Mouse (Mus musculus) limb, embryonic 10.5 days (tissue): ENCODE data around the gene 1700019N19Rik. TPM values are rescaled to one million over a fixed set of nuclear protein-coding genes. Genes with fewer than 3 reads are reported as not detected.

Experiments used
- DNase-seq: peaks from one replicate; pipeline ENCODE4 v3.0.0-alpha.2; 2017; ENCODE audit warnings: low spot score
- H3K27ac ChIP-seq: fragments of 300-500 bp; sonication (generic); 2 replicates; pipeline ENCODE4 v1.5.1; 2016; ENCODE audit warnings: mild to moderate bottlenecking
- H3K27me3 ChIP-seq: fragments of 300-500 bp; sonication (generic); 2 replicates; pipeline ENCODE4 v1.6.1; 2016; ENCODE audit warnings: low read depth, mild to moderate bottlenecking; ENCODE audit not compliant: poor library complexity, severe bottlenecking
- H3K36me3 ChIP-seq: fragments of 300-500 bp; sonication (generic); 2 replicates; pipeline ENCODE4 v1.6.1; 2016; ENCODE audit warnings: mild to moderate bottlenecking, moderate library complexity
- H3K4me1 ChIP-seq: fragments of 300-500 bp; sonication (generic); 2 replicates; pipeline ENCODE4 v1.6.1; 2016
- H3K4me3 ChIP-seq: fragments of 300-500 bp; sonication (generic); 2 replicates; pipeline ENCODE4 v1.5.1; 2016; ENCODE audit warnings: mild to moderate bottlenecking, moderate library complexity
- H3K9me3 ChIP-seq: fragments of 300-500 bp; sonication (generic); replicated peaks from 2 replicates; pipeline ENCODE4 v1.6.1; 2016; ENCODE audit warnings: mild to moderate bottlenecking
- WGBS: fragments of 180-500 bp; shearing (Covaris S2); methylation state at CpG from one replicate; pipeline ENCODE4 v1.1.7; 2016; 5-methylcytosine and 5-hydroxymethylcytosine counted together
- polyA plus RNA-seq: library from polyadenylated mRNA; unstranded; fragments of >200 nt; fragmentation: Nextera tagmentation; extraction: Ambion mirVana; gene quantifications from 2 replicates; pipeline ENCODE4 v1.2.1, GENCODE M21; 2016

Gene 1700019N19Rik
- polyA plus RNA-seq, 1 experiment from 2014 or later, result not detected

DNA sequence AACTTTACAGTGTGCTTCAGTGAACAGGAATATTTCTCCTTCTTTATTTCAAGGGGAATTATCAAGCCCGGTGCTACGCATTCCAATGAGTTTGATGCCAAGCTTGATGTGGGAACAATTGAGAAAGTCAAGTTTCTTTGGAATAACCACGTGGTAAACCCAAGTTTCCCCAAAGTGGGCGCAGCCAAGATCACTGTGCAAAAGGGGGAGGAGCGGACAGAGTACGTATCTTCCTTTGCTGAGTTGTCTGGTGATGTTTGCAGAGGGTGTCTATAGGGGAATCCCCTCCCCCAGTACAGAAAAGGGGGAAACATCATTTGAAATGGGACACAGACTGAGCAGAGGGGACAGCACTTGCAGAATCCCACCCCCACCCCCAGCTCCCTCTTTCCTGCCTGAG, 53.2 kb downstream of the 1700019N19Rik start:
- DNase-seq, result no peak

DNA sequence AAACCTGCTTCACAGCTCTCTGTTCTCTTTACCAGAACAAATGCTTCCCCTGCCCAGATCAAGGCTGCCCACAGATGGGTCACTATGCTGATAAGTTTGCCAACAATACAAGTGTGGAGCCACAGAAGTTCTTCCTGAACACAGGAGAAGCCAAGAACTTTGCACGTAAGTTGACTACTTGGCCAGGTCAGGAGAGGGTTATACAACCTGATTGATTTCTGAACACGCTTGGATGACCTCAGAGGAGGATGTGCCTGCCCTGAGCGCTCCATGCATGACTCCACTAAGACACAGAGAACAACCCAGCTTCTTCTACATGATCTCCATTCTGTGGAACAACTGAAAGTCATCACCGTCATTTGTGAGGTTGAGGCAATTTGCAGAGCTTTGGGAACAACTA, 56.1 kb downstream of the 1700019N19Rik start:
- DNase-seq, result no peak
- no peaks in the 10 kb centered on the region for H3K27me3 ChIP-seq
- no peak overlapping the region for H3K27ac ChIP-seq
- H3K9me3 ChIP-seq, result no peaks in the 10 kb centered on the region
- no peak overlapping the region for H3K4me3 ChIP-seq
- WGBS, result 88% methylated on average over 4 of the region's 4 CpGs
- H3K4me1 ChIP-seq, result no peaks in the 10 kb centered on the region
- H3K36me3 ChIP-seq, result no peaks in the 10 kb centered on the region

More for the DNA sequence above, 53.2 kb downstream of the 1700019N19Rik start:
- H3K9me3 ChIP-seq, result no peaks in the 10 kb centered on the region
- no peak overlapping the region for H3K4me3 ChIP-seq
- H3K27ac ChIP-seq, result no peak overlapping the region
- H3K27me3 ChIP-seq, result no peaks in the 10 kb centered on the region
- WGBS, result 87% methylated on average over 6 of the region's 6 CpGs
- H3K36me3 ChIP-seq, result no peaks in the 10 kb centered on the region
- peaks cover 5% of the 10 kb centered on the region; the same call in 1 of the 2 replicates for H3K4me1 ChIP-seq

Other genes starting within 250 kb of the 1700019N19Rik start
- not detected in 2 replicates for gene Pnlip, start 142.0 kb downstream of the 1700019N19Rik start, polyA plus RNA-seq
- gene Pnliprp1, start 65.6 kb downstream of the 1700019N19Rik start, polyA plus RNA-seq, result 0.25 TPM in 1 of 2 replicates, not detected in the other
- 0.11 TPM in 1 of 2 replicates, not detected in the other for gene Pnliprp2, start 34.7 kb downstream of the 1700019N19Rik start, polyA plus RNA-seq
- 0.51 and 0.79 TPM in 2 replicates for gene Eno4, start 149.0 kb upstream of the 1700019N19Rik start, polyA plus RNA-seq
- gene Hspa12a, start 149.2 kb upstream of the 1700019N19Rik start, polyA plus RNA-seq, result 3.1 and 3.6 TPM in 2 replicates